Mouse (Mus musculus) ovary, postnatal 36 days (tissue): ENCODE measurements around the gene Gipc3.

ENCODE experiments used
- DNase-seq: peaks from one replicate; pipeline ENCODE4 v3.0.0; 2022; ENCODE audit warnings: low spot score, mixed read lengths

The Gipc3 gene

DNA sequence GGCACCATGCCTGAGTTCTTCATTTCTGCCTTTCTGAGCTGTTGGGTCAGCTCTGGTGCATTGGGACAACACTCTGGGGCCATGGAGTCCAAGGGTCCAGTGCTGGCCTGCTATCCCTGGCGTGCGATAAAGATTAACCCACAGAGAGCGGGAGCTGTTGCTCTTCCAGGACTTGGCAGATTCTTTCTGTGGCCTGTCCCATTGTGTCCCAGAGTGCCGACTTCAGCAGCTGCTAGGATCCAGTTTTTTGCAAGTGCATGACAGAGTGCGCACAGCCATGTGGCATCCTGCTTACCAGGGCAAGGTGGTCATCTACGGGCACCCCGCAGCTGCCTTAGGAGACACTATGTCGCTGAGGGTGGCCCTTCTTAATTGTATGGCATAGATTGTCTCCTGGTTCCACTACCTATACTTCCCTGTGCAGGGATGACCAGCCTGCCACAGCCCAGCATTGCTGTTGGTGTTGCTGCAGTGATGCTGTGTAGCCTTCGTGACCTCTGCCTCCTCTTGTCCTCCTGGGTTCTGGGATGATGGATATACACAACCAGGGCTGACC is 42.6 kb downstream of the Gipc3 start:
- DNase-seq: no peak

DNA sequence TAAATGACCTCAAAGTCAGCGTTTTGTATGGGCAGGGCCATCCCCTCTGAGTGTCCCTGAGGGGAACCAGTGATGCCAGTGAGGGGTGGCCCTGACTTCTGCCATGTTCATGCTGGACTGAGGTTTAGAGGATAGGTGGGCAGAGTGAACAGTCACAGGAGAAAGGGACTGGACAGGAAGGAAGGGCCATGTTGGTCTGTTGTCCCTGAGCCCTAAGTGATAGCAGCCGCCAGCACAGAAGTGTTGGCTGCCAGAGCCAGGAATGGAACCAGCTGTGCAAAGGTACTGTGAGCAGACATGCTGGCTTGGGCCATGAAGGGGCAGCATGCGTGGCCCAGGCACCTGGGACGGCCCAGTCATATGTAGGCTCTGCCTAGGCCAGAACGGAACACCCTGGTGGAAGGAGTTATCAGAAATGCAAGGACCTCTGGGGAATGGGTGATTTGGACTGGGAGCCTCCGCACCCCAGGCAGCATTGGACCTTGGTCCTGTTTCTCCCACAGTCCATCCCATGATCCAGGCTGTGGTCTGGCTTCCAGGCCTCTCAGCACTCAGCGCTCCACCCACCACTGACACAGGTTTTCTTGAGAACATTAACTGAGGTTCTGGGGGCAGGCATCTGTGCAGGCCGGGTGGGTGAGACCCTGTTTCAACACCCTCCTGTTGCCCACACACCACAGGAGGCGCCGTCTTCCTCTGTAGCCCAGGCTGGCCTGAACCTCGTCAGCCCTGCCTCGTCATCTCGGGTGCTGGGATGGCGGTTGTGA is 43.3 kb downstream of the Gipc3 start:
- DNase-seq: no peak

DNA sequence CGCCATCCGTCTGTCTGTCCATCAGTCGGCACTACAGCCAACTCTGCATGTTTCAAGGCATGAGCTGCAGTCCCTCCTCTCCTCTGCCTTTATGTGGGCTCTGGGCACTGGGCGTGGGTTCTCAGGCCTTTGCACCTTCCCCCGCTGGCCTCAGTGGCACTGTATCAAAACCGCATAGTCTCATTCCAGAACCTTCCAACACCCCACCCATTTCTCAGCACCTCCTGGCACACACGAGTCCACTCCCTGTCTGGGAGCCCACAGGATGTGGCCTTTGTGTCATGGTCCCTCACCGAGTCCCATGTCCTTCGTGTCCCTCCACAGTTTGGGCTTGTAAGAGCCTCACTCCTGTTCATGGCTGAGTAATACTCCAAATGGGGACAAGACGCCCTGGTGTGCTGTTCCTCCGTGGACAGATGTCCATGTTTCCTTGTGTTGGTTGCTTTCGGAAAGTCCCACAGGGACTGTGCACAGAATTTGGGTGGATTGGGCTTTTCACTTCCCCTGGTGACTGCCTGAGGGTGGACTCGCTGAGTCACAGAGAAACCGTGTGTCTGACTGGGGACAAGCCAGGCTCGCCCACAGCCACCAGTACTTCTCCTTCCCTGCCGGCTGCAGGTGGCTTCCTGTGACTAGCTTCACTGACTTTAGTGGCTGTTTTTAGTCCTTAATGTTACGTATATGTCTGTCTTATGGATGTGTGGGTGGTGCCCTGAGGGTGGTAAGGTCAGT is 44.5 kb downstream of the Gipc3 start:
- no peak for DNase-seq

DNA sequence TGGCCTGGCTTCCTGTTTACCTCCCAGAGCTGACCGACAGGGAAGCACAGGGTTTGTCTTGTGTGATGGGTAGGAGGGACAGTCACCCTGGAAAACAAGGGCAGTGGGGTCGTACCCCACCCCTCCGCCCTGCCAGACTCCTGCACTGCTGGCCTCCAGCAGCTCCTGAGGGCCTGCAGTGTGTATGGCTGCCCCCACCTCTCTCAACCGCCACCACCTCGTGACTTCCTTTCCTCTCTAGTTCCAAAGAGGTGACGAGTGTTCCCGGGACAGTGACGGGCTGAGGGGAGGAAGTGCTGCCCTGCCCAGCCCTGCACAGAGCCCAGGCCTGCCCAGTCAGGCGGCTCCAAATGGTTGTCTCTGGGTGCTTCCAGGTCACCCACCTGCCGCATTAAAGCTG is 45.2 kb downstream of the Gipc3 start:
- no peak for DNase-seq

DNA sequence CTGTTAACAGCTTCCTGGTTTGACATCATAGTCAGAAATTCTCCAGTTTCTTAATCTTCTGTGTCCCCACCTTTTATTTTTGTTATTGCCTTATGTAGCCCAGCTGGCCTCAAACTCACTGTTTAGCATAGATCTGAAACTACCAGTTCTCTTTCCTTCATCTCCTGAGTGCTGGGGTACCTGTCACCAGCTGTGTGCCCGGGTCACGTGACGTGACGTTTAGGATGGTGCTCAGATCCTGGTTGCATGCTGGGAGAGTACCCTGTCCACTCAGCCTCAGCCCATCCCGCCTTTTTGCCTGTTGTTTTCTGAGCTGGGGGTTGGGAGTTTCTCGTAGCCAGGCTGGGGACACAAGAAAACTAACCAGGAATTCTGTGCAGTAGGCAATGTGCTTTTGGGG is 45.8 kb downstream of the Gipc3 start:
- DNase-seq: no peak

DNA sequence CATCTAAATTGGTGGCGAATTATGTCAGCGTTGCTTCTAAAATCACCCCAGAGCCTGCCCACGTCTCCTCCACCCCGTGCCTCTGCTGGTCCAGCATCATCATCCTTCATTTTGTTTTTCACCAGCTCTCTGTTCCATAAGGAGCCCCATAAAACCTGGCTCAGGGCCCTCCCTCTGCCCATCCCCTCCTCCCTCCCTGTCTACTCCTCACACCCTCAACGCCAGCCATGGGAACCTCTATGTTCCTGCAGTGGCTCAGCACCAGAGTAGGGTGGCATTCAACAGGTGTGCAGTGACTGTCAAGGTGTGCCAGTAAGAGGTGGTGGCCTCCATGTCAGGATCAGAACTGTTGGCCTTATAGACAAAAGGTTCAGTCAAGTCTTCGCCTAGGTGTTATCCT is 47.9 kb downstream of the Gipc3 start:
- DNase-seq: no peak

DNA sequence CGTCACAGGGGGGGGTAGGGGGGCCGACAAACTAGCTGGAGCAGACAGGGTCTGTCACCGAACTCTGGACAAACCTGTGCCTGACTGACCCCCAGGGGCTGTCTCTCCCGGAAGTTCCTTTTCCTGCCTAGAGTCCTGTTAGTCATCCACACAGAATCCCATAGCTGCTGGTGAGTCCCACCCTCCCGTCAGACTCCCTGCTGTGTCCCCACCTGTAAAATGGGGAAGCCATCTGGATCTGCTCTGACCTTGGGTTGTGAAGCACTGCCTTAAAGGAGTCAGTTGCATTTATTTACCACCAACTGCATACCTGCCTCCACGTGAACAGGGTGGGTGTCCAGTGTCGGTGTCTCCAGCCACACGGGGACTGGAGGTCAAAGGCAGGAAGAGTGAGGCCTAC is 48.6 kb downstream of the Gipc3 start:
- no peak for DNase-seq

DNA sequence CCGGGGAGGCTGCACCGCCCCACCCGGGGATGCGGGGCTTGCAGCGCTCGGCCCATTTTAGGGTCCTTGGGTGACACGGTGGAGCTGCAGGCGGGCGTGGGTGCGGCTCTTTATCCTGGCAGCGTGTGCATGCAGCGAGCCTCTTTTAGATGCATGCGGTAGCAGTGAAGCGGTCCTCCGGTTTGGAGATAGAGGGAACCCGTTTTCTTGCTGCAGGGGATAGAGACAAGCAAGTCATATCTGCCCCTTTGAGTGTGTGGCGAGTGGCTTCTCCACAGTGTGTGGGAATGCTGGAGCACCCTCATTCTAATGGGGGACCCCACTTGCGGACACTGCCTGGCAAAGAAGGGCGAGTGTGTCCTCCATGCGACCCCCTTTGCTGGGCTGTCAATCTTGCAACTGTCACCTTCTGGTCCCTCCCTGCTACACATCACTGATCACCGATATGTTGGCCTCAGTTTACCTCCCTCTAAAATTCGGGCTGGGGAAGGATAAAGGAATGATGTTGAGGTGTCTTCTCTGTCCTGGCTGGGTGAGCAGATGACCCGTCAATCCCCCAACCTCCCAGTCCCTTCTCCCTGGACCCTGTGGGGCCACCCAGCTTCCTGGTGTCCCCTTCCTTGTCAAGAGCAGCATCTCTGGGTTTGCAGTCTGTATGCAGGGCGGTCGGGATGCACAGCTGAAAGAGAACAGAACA is 49.6 kb downstream of the Gipc3 start:
- DNase-seq: no peak

DNA sequence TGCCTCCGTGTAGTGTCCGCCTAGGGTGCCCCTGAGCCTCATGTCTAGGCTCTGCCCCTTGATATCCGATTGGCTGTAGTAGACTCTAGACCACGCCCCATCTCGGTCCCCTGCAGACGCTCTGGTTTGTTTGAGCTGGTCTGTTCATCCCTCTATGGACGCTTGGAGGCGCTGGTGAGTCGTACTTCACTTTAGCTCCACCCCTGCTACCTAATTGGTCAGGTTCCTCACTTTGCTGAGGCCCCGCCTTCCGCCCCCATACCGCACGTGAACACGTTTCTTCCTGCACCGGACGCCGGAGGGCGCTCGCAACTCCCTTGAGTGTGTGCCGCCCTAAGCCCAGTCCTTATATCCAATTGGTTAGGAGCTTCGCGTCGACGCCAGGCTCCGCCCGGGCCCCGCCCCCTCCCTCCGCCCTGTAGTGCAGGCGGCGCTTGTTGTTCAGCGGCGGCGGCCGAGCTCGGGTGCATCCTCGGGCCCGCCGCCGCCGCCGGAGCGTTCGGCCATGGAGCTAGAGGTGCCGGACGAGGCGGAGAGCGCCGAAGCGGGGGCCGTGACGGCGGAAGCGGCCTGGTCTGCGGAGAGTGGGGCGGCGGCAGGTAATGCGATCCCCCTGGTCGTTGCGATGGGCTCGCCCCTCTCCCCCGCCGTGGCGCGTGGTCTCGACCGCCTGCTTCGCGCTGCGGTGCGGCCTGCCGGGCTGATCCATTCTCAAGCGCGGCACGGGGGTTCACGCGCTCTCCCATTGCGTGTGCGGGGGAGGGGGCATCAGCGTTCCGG is 50.3 kb downstream of the Gipc3 start, which contains the start of gene Pip5k1c:
Gene Pip5k1c, plus strand, starts transcription at position 410 of the 780 bp plus-strand sequence.
- peak; percentile 99 for DNase-seq

DNA sequence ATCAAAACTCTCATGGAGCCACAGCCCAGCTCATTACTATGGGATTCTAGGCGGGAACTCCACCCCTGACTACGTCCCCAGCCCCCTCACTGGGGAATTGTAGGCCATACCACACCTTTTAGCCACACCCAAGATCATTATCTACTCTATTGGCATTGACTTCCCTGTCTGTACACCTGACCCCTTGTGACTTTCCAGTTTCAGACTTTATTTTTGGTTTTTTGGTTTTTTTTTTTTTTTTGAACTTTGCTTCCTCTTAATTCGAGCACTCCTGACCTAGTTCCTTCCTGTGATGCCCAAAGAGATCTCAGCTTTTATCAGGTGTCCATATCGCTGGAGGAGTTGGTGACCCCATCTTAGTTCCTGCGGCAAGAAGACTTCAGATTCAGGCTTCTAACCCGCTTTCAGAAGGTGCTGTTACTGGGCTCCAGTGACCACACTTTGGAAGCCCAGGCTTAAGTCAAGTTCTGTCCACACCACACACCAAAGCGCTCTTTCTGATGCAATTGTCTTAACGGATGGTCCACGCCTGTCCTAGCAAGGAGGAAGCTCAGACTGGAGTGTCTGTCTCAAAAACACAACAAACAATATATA is 51.5 kb downstream of the Gipc3 start, which contains the start of gene Tjp3:
Gene Tjp3, minus strand, starts transcription at position 71 of the 594 bp plus-strand sequence.
- DNase-seq: no peak

DNA sequence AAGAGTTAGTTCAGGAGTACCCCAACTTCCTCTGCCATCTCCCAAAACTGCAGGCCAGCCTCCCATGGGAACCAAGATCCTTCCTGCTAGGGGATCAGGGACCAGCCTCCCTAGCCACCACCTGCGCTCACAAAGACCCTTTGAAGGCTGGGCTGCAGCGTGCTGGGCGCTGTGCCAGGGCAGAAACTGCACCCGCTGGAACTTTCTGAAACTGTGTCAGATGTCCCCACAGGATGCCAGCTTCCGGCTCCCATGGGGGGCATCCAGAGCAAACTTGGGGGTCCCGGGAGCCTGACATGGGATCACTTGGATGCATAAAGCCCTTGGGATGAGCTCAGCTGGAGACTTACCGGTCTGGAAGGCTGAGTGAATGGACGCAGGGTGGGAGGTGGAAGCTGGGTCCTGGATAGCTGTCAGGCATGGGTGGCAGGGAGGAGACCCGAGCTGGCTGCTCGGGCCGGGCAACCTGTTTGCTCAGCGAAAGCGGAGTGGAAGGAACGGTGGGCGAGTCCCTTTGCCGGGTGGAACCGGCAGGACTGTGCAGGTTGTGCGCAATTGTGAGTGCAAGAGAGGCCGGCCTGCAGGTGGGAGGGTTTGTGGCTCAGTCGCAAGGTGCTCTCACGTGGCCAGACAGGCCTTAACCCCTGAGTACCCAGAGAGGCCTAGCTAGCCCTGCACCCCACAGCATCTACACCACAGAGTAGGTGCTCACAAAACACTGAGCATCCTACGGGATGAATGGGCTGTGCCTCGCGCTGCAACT is 52.2 kb downstream of the Gipc3 start:
- DNase-seq: no peak

DNA sequence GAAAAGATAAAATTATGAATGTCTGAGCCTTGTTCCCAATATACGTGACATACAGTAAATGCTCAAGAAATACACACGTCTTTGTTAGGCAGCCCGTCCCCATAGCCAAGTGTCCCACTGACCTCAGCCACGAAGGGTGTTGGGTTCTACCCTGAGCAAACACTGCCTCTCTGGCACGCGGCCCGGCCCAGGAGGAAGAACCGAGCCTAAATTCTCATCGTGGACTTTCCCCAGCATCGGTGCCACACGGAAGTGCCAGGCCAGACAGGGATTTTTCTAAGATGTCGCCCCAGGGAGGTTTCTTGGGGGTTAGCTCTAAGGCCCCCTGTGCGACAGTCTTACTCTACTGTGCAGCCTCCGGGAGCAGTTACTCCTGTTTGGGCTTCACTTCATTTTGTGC is 53.3 kb downstream of the Gipc3 start:
- no peak for DNase-seq

DNA sequence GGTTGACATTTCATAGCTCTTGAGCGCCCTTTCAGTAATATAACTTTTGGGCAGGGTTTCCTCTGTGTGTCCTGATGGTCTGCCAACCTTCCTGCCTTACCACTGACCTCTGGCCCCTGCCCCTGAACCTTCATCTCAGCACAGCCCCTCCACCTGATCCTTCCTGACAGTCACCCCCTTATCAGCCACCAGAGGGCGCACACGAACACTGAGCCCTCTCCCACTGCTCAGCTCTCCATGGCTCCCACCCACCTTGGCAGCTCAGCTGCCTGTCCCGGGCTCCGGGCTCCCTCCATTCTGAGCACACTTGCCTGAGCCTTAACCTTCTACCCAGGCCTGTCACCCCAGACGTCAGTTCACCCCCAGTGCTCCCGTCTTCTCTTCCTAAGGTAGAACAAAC is 53.8 kb downstream of the Gipc3 start:
- peak; percentile 61 for DNase-seq

DNA sequence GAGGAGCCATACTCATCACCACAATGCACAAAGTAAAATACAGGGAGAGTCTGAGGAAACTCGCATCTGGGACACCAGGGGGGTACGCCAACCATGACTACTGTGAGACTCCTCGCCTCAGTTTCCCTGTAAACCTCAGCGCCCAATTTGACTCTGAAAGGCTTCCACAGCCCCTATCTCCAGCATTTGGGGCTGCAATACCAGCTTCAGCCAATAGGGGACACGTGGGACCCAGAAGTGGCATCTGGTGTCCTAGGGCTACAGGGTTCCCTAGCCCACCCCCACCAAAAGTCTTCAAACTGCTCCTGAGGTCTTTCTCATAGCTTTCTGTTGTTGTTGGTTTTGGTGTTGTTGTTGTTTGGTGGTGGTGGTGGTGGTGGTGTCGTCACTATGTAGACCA is 54.5 kb downstream of the Gipc3 start:
- DNase-seq: no peak

DNA sequence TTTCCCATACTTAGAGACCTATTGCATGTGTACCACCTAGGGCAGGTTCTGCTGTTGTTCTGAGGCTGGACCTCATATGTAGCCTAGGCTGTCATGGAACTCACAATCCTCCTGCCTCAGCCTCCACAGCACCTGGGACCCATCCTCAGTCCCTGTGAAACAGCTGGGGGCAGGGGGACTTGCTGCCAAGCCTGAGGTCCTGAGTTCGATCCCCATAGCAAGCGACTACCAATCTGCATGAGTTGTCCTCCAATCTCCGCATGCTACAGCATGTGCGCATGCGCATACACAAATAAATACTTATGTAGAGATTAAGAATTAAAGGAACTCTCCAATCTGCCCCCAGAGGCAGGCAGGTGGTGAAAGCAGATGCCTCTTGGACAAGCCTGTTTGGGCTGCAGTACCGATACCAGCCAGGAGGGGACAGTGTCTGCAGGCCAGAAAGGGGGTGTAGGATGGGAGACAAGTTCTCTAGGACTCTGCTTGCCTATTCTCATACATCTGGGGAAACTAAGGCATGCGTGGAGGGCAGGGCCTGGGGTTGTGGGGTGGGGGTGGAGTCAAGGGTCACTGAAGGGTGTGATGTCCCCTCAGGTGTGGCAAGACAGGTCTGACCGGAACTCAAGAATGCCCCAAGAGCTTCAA is 55.4 kb downstream of the Gipc3 start:
- peak; percentile 53 for DNase-seq

DNA sequence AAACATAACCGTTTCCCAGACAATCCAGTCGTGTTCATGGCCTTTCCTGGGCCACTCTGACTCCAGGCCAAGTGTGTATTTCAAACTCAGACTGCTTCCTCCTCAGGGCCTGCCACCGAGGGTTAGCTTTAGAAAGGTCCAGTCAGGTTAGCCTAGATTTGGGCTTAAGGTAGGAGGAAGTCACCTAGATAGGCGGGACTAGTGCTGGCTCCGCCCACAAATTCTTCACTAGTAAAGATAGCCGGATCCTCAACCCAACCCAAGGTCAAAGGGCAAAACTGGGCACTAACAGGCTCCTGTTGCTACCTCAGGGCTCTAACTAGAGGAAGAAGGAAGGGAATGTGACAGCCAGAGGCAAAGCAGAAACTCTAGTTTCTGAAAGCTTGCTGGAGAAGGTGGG is 56.5 kb downstream of the Gipc3 start:
- no peak for DNase-seq

DNA sequence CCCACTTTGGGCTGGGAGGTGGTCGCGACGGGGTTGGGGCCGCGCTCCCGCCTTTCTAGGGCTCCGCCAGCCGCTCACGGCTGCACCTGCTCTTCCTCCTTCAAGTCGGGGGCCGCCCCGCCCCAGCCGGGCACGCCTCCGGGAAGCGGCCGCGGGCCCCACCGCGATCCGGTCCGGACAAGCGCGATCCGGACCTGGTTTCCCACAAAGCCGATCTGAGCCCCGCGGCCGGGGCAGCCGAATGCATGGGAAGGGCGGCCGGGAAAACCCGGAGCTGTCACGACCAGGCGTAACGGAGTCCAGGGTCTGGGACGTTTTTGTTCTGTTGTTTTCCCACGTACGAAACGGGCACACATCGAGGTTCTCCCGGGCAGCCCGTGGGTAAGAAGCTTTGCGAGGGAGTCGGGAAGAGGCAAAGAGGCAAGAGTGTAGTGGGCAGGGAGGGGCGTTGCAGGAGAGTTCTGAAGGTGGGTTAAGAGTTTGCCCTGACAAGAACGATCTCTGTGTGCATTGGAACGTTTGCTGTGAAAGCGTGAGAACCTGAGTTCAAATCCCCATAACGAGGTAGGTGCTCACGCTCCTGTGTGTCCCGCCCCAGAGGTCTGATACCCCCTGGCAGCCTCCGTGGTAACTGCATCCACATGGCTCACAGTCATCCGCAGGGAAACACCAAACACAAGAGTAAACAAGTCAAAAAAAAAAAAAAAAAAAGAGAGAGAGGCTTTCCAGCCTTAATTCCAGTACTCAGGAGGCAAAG is 57.2 kb downstream of the Gipc3 start:
- DNase-seq: peak; percentile 92
